Mouse (Mus musculus) embryonic fibroblast, embryonic 13.5 days (primary cell): ENCODE data around the gene Dusp1. TPM values are rescaled to one million over a fixed set of nuclear protein-coding genes. Genes with fewer than 3 reads are reported as not detected.

Experiments used
- H3K27ac ChIP-seq: 2 replicates; pipeline ENCODE4 v1.5.1; 2012; ENCODE audit warnings: low read length, control low read depth, inconsistent platforms; ENCODE audit not compliant: insufficient read depth
- H3K4me1 ChIP-seq: 2 replicates; pipeline ENCODE4 v1.6.1; 2011; ENCODE audit warnings: low read length; ENCODE audit not compliant: control insufficient read depth, insufficient read depth
- H3K4me3 ChIP-seq: 2 replicates; pipeline ENCODE4 v1.5.1; 2011; ENCODE audit warnings: mild to moderate bottlenecking, control low read depth, low read length; ENCODE audit not compliant: insufficient read depth
- CTCF ChIP-seq: IDR thresholded peaks from 2 replicates; pipeline ENCODE4 v1.5.1; 2011; ENCODE audit warnings: mild to moderate bottlenecking, control low read depth, low read length, moderate library complexity, borderline replicate concordance; ENCODE audit not compliant: insufficient read depth
- POLR2A ChIP-seq: IDR thresholded peaks from 2 replicates; pipeline ENCODE4 v1.6.1; 2011; ENCODE audit warnings: low read depth, mild to moderate bottlenecking, control low read depth, low read length, moderate library complexity
- polyA plus RNA-seq: library from polyadenylated mRNA; stranded (reverse); fragments of >200 nt; gene quantifications from 2 replicates; pipeline ENCODE4 v1.2.4, GENCODE M21; 2011; ENCODE audit warnings: low read depth; ENCODE audit not compliant: missing spikeins, insufficient read length

The Dusp1 gene
- polyA plus RNA-seq, 1 experiment = 36.3 TPM

DNA sequence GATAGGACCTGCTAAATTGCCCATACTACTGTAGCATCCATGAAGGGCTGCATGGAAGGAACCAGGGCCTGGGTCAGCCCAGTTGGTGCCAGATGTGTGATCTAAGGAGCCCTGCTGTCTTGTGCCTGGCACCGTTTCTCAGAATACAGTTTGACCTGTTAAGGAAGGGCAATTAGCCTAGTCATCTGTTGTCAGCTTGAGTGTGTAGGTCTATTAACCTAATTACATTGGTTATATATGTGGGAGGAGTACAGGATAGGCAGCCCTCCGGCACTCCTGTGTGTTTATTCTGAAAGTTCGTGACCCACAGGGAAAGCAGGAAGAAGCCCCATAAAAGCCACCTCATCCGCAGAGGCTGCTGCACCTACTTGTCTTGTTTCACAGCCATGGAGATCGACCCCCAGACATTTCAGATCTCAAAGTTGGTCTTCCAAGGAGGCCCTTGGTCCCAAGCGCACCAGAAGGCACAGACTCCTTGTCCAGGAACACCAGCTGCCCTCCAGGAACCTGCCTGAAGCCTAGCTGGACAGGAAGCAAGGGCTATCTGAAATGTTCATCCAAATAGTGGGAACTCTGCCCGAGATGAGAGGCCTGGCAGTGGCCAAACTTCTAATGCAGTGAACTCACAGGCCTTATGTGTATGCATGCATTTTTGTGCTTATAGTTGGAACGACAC is 5.4 kb upstream of the Dusp1 start:
- Histone ChIP-seq H3K4me1 (peaks cover 5% of the 10 kb centered on the region; the same call in 1 of the 2 replicates), H3K4me3 (no peak overlapping the region), H3K27ac (no peak overlapping the region)
- no peak for TF ChIP-seq CTCF
- no peak for TF ChIP-seq POLR2A

DNA sequence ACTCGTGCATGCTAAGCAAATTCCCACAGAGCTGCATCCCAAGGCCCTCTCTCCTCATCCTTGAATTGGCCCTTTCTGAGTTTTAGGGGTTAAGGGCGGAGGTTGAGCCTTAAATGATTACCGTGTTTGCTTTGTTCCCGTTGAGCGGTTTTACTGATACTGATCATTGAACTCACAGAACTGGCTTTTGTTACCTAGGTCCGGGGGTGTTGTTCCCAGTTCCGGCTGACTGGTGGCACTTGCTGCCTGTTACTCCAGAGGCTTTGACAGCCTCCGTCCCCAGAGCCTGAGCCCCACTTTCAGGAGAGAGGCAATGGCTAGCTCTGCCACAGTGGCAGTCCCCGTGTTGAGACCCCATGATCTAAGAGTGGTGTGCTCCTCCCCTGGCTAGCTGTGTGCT is 2.5 kb upstream of the Dusp1 start:
- Histone ChIP-seq H3K27ac (no peak overlapping the region), H3K4me3 (no peak overlapping the region)
- TF ChIP-seq POLR2A (no peak), CTCF (no peak)

DNA sequence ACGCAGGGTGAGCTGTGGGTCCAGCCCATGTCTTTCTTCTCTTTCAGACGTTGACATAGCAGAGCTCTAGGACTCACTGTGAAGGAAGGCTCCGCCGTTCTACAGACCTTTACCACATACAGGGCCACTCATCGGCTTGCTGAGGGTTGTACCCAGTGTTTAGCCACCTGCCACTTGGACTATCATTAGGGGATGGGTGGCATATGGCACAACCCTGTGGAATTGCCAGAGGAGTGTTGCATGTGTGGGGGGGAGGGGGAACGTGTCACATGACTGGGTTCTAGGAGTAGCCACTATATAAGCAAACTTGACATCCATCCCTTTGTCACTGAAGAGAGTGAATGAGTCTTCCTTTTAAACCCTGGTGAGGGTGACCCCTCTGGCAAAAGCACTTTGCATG is 1.5 kb upstream of the Dusp1 start:
- H3K4me1 ChIP-seq = peaks cover 6% of the 10 kb centered on the region; the same call in 1 of the 2 replicates
- no peak overlapping the region for H3K4me3 ChIP-seq
- no peak for TF ChIP-seq POLR2A
- no peak for TF ChIP-seq CTCF
- no peak overlapping the region for H3K27ac ChIP-seq

More for the DNA sequence above, 2.5 kb upstream of the Dusp1 start:
- peaks cover 6% of the 10 kb centered on the region; the same call in 1 of the 2 replicates for H3K4me1 ChIP-seq

DNA sequence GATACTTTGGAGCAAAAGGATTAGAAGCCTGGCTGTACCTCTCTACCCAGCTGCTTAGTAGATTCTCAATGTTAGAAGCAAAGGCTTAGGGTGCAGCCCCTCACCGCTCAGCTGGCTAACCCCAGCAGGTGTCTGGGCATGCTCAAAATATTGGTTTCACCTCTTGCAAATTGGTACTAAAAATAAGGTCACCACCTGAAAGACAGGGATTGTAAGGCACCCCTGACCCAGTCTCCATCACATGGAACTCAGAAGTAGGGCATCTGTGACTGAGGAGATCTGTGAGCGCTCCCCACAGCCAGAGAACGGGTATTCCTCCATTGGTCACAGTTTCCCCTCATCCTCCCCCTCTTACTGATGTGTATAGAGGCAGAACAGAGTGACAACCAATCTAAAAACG is 364 bp upstream of the Dusp1 start:
- TF ChIP-seq POLR2A = no peak
- no peak for TF ChIP-seq CTCF

DNA sequence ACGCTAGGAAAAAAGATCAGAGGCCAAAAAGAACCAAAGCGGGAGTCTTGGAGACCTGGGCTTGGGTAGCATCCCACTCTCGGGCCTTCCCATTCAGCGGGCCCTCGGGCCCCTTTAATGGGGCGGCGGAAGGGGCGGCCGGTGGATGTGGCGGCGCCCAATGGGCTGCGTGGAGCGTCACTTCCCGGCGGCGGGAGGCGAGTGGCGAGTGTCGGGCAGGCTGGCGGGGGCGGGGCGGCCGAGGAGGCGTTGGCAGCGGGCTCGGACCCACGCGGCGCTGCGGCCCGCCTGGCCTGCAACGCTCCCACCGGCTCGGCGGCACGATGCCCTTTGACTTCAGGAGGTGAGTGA is 663 bp downstream of the Dusp1 start, which contains the start of gene Ergic1:
Ergic1 (plus strand) TSS at position 200 of the 351 bp plus-strand sequence.
- peak within 1 kb of the TSS; percentile 80 for H3K27ac ChIP-seq
- TF ChIP-seq CTCF (no peak), POLR2A (peak; percentile 50)
- H3K4me1 ChIP-seq = peaks cover 6% of the 10 kb centered on the region; the same call in 1 of the 2 replicates
- peak within 1 kb of the TSS; percentile 74 for H3K4me3 ChIP-seq

More for the DNA sequence above, 364 bp upstream of the Dusp1 start:
- Histone ChIP-seq H3K4me1 (peaks cover 6% of the 10 kb centered on the region; the same call in 1 of the 2 replicates), H3K4me3 (peak overlapping the region; percentile 74), H3K27ac (0 out of 2 replicates have a peak overlapping the region, but pooled peaks have one; percentile 15)

DNA sequence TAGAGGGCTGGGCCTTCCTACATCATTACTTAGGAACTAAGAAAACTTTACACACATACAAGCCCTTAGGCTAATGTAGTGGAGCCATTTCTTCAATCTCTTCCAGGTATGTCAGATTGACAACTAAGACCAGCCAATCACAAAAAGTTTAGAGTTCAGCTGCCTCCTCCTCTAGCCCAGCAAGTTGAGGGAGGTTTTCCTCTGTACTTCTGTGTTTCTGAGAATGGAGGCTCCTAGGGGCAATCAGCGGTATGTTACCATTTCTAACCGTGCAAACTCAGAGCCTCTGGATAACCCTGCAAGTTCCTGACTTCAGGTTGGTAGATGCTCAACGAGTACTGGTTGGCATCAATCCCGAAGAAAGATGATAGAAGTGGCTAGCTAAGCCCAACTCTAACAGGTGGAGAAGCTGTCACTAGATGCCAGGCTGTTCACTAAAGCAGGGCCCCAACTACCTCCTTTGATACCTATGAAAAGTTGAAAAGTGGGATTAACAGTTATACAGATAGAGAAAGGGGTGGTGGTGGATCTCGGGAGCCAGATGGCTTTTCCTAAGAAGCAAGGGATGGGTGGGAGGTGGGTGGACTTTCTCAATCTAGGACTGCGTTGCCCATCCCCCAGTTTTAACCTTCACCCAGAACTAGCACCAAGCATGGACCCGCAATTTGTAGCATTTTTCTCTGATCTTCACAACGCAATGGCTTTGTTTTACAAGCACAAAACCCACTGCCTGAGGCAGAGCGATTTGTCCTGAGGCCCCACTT is 1.2 kb downstream of the Dusp1 start:
- Histone ChIP-seq H3K27ac (peak overlapping the region; percentile 80), H3K4me3 (peak overlapping the region; percentile 48), H3K4me1 (peaks cover 6% of the 10 kb centered on the region; the same call in 1 of the 2 replicates)
- TF ChIP-seq CTCF = no peak
- TF ChIP-seq POLR2A = peak; percentile 32; the same call in 1 of the 2 replicates

DNA sequence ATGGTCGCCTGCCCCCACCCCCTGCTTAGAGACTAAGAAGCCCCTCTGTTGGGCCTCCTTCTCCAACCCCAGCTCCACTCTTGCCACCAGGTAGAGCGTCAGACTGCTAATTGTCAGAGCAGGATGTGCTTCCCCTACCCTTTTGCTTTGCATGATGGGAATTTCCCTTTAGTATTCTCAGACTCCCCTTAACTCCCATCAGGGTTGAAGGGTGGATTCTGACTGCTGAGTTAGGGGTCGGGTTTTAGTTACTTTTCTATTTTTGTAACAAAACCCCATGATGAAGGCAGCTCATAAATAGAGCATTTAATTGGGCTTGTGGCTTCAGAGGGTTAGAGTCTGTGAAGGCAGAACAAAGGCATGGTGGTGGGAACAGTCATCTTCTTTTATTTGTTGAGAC is 8.9 kb downstream of the Dusp1 start:
- Histone ChIP-seq H3K4me3 (no peak overlapping the region), H3K27ac (no peak overlapping the region), H3K4me1 (no peaks in the 10 kb centered on the region)
- no peak for TF ChIP-seq POLR2A
- no peak for TF ChIP-seq CTCF

DNA sequence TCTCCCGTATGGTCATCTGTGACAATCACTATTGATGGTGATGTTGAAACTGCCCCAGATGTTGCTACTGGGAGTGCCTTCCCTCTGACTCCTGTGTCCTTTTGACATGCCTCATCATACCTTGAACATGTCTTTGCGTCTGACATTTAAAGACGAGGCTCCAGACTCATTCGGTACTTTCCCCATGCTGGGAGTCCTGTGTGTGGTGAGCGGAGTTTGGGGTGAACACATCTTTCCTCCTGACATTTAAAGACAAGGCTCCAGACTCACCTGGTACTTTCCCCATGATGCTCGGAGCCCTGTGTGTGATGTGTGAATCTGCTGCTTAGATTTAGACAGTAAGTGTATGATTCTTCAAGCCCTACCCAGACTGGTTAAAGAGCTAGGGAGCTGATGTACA is 10.8 kb downstream of the Dusp1 start:
- H3K27ac ChIP-seq = no peak overlapping the region
- TF ChIP-seq POLR2A (no peak), CTCF (no peak)
- no peaks in the 10 kb centered on the region for H3K4me1 ChIP-seq
- no peak overlapping the region for H3K4me3 ChIP-seq

DNA sequence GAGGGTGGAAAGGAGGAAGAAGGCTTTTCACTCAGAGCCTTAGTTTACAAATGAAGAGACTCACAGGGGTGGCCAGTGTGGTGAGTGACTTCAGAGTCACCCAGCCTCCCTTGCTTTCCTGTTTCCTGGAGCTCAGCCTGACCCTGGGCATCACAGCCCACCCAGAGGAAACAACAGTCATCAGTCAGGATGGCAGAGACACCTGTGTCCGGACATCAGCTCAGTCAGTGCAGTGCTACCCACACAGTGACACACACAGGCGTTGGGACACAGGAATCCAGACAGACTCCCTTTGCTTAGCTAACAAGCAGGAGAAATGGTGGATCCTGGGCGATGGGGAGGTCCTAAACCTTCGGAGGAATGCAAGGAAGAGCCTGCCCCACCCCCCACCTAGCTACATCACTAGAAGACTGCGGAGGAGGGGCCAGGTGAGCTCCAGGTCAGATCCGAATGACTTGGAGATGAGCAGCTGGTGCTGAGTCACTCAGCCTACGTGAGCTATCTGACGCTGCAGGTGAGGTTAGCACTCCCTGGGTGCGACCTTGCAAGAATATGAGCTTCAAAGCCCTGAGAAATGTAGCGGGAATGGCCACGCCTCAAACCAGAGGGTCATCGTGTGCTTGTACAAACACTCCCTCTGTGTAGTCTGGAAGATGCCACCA is 12.6 kb downstream of the Dusp1 start:
- Histone ChIP-seq H3K27ac (no peak overlapping the region), H3K4me3 (no peak overlapping the region), H3K4me1 (no peaks in the 10 kb centered on the region)
- no peak for TF ChIP-seq CTCF
- no peak for TF ChIP-seq POLR2A

DNA sequence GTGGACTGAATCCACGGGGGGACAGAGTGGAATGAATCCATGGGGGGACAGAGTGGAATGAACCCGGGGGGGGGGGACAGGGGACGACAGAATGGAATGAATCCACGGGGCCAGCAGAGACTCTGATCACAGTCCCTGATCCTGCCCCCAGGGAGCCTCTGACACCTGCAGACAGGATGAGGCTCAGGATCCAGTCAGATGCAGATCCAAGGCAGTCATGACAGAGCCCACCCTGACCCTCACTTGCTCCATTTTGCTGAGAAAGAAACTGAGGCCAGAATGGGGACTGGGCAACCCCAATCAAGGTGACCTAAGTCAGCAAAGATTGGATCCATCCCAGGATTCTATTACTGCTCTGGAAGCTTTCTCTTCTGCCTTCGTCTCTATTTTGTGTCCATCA is 13.4 kb downstream of the Dusp1 start:
- TF ChIP-seq POLR2A (no peak), CTCF (no peak)
- no peaks in the 10 kb centered on the region for H3K4me1 ChIP-seq
- H3K4me3 ChIP-seq = no peak overlapping the region
- no peak overlapping the region for H3K27ac ChIP-seq

DNA sequence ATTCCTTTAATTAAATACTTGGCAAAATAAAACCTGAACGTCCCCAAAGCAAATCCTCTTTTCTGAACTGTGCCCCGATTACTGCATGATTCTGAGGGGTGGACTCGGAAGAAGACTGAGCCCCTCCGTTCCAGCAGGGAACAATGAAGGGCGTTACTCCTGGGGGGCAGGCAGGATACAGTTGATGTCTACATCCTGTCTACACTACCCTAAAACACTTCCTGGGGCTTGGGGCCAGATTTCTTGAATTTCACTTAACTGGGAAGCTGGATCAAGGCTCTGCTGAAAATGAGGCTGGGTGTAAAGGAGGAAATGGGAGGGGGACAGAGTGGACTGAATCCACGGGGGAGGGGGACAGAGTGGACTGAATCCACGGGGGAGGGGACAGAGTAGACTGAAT is 14.2 kb downstream of the Dusp1 start:
- TF ChIP-seq POLR2A (no peak), CTCF (no peak)
- Histone ChIP-seq H3K27ac (no peak overlapping the region), H3K4me3 (no peak overlapping the region), H3K4me1 (no peaks in the 10 kb centered on the region)
